Mouse (Mus musculus) T-helper 17 cell (primary cell): ENCODE measurements around the gene Sprr2d.

Experiments
- in situ Hi-C, 2 experiments: fragments of 300-600 bp; cut with MboI, MseI; formaldehyde crosslinking; loops; 1 replicate in 1 of 2; 2 replicates in 1 of 2; pipeline ENCODE4 v1.15.1; 2025; ENCODE audit warnings: high pct_unique_total_duplicates in 2 of 2

Sprr2d gene

GRCm38 (mm10) chr3:92338840-92339239 lies at the start of gene Sprr2d:
Gene Sprr2d (plus strand): TSS chr3:92339140.
- in situ Hi-C loops = no loop called here

- in situ Hi-C loops = loop anchor here in 1 of 2 experiments (10.0 kb wide), 1 partner anchor 73 kb away; no protein-coding TSS in a partner anchor
Measured at GRCm38 (mm10) chr3:92307406-92307805, 31.5 kb upstream of the Sprr2d start.

GRCm38 (mm10) chr3:92316320-92316719 lies 22.6 kb upstream of the Sprr2d start, which contains the start of gene Sprr2b:
Gene Sprr2b (plus strand): TSS chr3:92316620.
- in situ Hi-C loops = no loop called here

GRCm38 (mm10) chr3:92317384-92317783 lies 21.6 kb upstream of the Sprr2d start:
- in situ Hi-C loops = no loop called here

GRCm38 (mm10) chr3:92336278-92336677 lies 2.7 kb upstream of the Sprr2d start:
- in situ Hi-C loops = no loop called here

- in situ Hi-C loops = loop anchor here in 1 of 2 experiments (10.0 kb wide), 1 partner anchor 497 kb away; no protein-coding TSS in a partner anchor
Measured at GRCm38 (mm10) chr3:92351843-92352242, 12.9 kb downstream of the Sprr2d start, which contains the start of gene Sprr2e. Gene Sprr2e (plus strand): TSS chr3:92352143.

GRCm38 (mm10) chr3:92361619-92362018 lies 22.7 kb downstream of the Sprr2d start:
- in situ Hi-C loops = no loop called here

GRCm38 (mm10) chr3:92364887-92365286 lies 25.9 kb downstream of the Sprr2d start, which contains the start of gene Sprr2f:
Gene Sprr2f (plus strand): TSS chr3:92365187.
- in situ Hi-C loops = no loop called here

- in situ Hi-C loops = no loop called here
Measured at GRCm38 (mm10) chr3:92373613-92374012, 34.7 kb downstream of the Sprr2d start.

- in situ Hi-C loops = loop anchor here in 1 of 2 experiments (10.0 kb wide), 1 partner anchor 679 kb away; the partner anchor contains the start of gene Gm4858
Measured at GRCm38 (mm10) chr3:92385385-92385784, 46.4 kb downstream of the Sprr2d start, which contains the start of gene Sprr2h. Gene Sprr2h (plus strand): TSS chr3:92385685.
